Mouse (Mus musculus): ENCODE data around the gene Hsph1. TPM values are rescaled to one million over a fixed set of nuclear protein-coding genes. Genes with fewer than 3 reads are reported as not detected.

Gene Hsph1
- total RNA-seq, 2 experiments from 2014 or later = 352 to 354 TPM

GRCm38 (mm10) chr5:149594215-149594614, 42.0 kb downstream of the Hsph1 start:
- DNase-seq (ENCODE audit: low spot score in 2 of 2) = no peak

- no peak for DNase-seq (ENCODE audit: low spot score in 2 of 2)
These were observed 46.2 kb downstream of the Hsph1 start for GRCm38 (mm10) chr5:149589932-149590331.

- DNase-seq (ENCODE audit: low spot score in 2 of 2) = no peak
These were observed 47.2 kb downstream of the Hsph1 start for GRCm38 (mm10) chr5:149588814-149589534.

- DNase-seq (ENCODE audit: low spot score in 2 of 2) = no peak
These were observed 48.8 kb downstream of the Hsph1 start for GRCm38 (mm10) chr5:149587327-149587895.

GRCm38 (mm10) chr5:149585910-149586309, 50.3 kb downstream of the Hsph1 start:
- no peak for DNase-seq (ENCODE audit: low spot score in 2 of 2)

- DNase-seq (ENCODE audit: low spot score in 2 of 2) = no peak
These were observed 50.9 kb downstream of the Hsph1 start for GRCm38 (mm10) chr5:149585231-149585630.

- no peak for DNase-seq (ENCODE audit: low spot score in 2 of 2)
These were observed 52.0 kb downstream of the Hsph1 start for GRCm38 (mm10) chr5:149584154-149584655.

- DNase-seq (ENCODE audit: low spot score in 2 of 2) = no peak
These were observed 52.7 kb downstream of the Hsph1 start for GRCm38 (mm10) chr5:149583507-149583906.

- DNase-seq (ENCODE audit: low spot score in 2 of 2) = no peak
These were observed 53.4 kb downstream of the Hsph1 start for GRCm38 (mm10) chr5:149582642-149583262.

- DNase-seq (ENCODE audit: low spot score in 2 of 2) = no peak
These were observed 58.7 kb downstream of the Hsph1 start for GRCm38 (mm10) chr5:149577449-149577848.

- no peak for DNase-seq (ENCODE audit: low spot score in 2 of 2)
These were observed 59.2 kb downstream of the Hsph1 start for GRCm38 (mm10) chr5:149576977-149577376.

GRCm38 (mm10) chr5:149568993-149569392, 67.2 kb downstream of the Hsph1 start:
- DNase-seq (ENCODE audit: low spot score in 2 of 2) = no peak

GRCm38 (mm10) chr5:149566957-149567356, 69.2 kb downstream of the Hsph1 start:
- DNase-seq (ENCODE audit: low spot score in 2 of 2) = peak; percentile 31 to 36

GRCm38 (mm10) chr5:149566026-149566425, 70.2 kb downstream of the Hsph1 start:
- no peak for DNase-seq (ENCODE audit: low spot score in 2 of 2)

Other genes starting within 250 kb of the Hsph1 start
- 10 to 100 TPM; 18.6 to 23.0 TPM for gene Medag, start 224.6 kb downstream of the Hsph1 start, total RNA-seq (2021)
- gene Tex26, start 196.7 kb downstream of the Hsph1 start, total RNA-seq (2021) = under 1 TPM in 1 of 2 experiments, not detected in 1; 0.54 TPM
- gene Wdr95, start 107.7 kb downstream of the Hsph1 start, total RNA-seq (2021) = under 1 TPM; 0.14 to 0.35 TPM
- gene B3glct, start 41.9 kb upstream of the Hsph1 start, total RNA-seq (2021) = 10 to 100 TPM; 16.2 to 17.3 TPM